Comparison of ENCODE assay signal across 20 mouse cellular contexts in the genomic region with DNA sequence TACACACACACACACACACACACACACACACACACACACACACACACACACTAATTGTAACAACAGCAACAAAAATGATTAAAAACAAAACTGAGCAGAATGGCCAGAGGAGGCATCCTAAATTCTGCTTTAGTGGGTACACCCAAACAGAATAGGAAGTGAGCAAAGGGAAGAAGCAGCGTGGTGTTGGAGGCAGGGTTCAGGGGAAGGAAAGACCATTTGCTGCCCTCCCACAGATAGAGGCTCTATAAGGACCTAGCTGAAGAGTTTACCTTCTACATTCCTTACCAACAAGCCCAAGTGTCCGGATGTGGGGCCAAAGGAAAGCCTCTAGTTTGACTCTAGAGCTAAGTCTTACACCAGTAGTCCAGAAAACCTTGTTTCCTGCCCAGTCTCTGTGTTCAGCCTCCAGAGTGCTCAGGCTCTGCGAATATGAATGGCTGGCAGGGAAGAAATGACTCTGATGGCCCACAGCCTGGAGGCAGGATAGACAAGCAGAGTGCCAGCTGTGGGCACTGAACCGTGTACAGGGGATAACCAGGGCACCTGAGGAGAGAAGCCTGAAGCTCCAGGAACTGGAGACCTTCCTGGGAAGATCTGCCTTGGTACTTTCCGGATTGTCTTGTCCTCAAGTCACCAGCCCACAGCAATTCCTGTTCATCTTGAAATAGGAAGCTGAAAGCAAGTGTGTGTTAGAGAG. TPM values are rescaled to one million over a fixed set of nuclear protein-coding genes. Genes with fewer than 3 reads are reported as not detected.
DNase-seq lines count a peak whose midpoint lies in the region; ATAC-seq and TF ChIP-seq lines count a peak whose summit lies in the region.
"Had no signal": no experiment of that assay in that cellular context is flagged by ENCODE, and none has a peak within 500 bp of the region (broad histone marks: within the 10 kb centered on the region; RNA-seq: fewer than 3 reads in every experiment).

No protein-coding gene starts in this region.

- TF ChIP-seq CTCF in left cerebral cortex, adult 2 months (IDR thresholded peaks at IDR 0.05), result no peak

- H3K27me3 ChIP-seq in heart, embryonic 10.5 days (ENCODE audit: insufficient read depth, poor library complexity, severe bottlenecking), result no peaks in the 10 kb centered on the region
- H3K27me3 ChIP-seq: embryonic facial prominence, embryonic 15.5 days; heart, embryonic 12.5 days; hindbrain, embryonic 12.5 days had no signal

- WGBS in heart, embryonic 10.5 days, result 75% methylated on average over 5 of the region's 5 CpGs

- intact Hi-C loops in left cerebral cortex, adult 2 months (cut with DNase I), result loop anchor here (1.0 kb wide), 2 partner anchors 17 to 47 kb away; no protein-coding TSS in a partner anchor
- intact Hi-C loops in left cerebral cortex, postnatal 36 days (cut with DNase I), result no loop called here

- H3K36me3 ChIP-seq in heart, embryonic 10.5 days, result no peaks in the 10 kb centered on the region
- H3K36me3 ChIP-seq: embryonic facial prominence, embryonic 15.5 days; heart, embryonic 12.5 days; hindbrain, embryonic 12.5 days; limb, embryonic 10.5 days had no signal

- no peaks in the 10 kb centered on the region for H3K9me3 ChIP-seq in heart, embryonic 10.5 days
- H3K9me3 ChIP-seq: embryonic facial prominence, embryonic 15.5 days; heart, embryonic 12.5 days; hindbrain, embryonic 12.5 days; limb, embryonic 10.5 days had no signal

- ATAC-seq in megakaryocyte, adult 5-6 weeks (ENCODE audit: poor library complexity, severe bottlenecking), result peak; percentile 53; the same call in 1 of the 2 replicates
- ATAC-seq: forebrain, postnatal 0 days; inflammation-experienced regulatory T-cells, adult 6 months had no signal

- no peak overlapping the region for H3K27ac ChIP-seq in heart, embryonic 10.5 days
- peak overlapping the region; percentile 8; the same call in 1 of the 2 replicates for H3K27ac ChIP-seq in left cerebral cortex, adult 2 months
- H3K27ac ChIP-seq: embryonic facial prominence, embryonic 15.5 days; hindbrain, embryonic 12.5 days; limb, embryonic 10.5 days; stomach, postnatal 0 days had no signal

- no peaks in the 10 kb centered on the region for H3K4me1 ChIP-seq in heart, embryonic 10.5 days
- H3K4me1 ChIP-seq: embryonic facial prominence, embryonic 15.5 days; heart, embryonic 12.5 days; hindbrain, embryonic 12.5 days; limb, embryonic 10.5 days had no signal

- H3K4me3 ChIP-seq in heart, embryonic 10.5 days, result no peak overlapping the region
- H3K4me3 ChIP-seq in left cerebral cortex, adult 2 months, result no peak overlapping the region
- H3K4me3 ChIP-seq: embryonic facial prominence, embryonic 15.5 days; heart, embryonic 12.5 days; hindbrain, embryonic 12.5 days; limb, embryonic 10.5 days had no signal

- peak; percentile 85 for DNase-seq in heart, adult 11 months
- DNase-seq in heart, embryonic 10.5 days (ENCODE audit: low spot score), result no peak
- DNase-seq in left cerebral cortex, adult 2 months (ENCODE audit: extremely low spot score in 1 of 2, low spot score in 2 of 2), result no peak
- DNase-seq in left cerebral cortex, postnatal 36 days (ENCODE audit: low spot score in 2 of 2), result no peak
- peak; percentile 82 to 83 for DNase-seq in cerebellum, postnatal 14 days
- DNase-seq in urinary bladder, postnatal 25 days (ENCODE audit: low spot score), result no peak
- no peak for DNase-seq in thymus, postnatal 25 days
- DNase-seq: adrenal gland, adult 2 months; forebrain, postnatal 0 days; heart, postnatal 14 days; layer of hippocampus, postnatal 36 days; lung, adult 2 months; retina, postnatal 1 day had no signal

RNA-seq across cellular contexts. Expression of a gene that starts 41.7 kb away (rescaled TPM):
- polyA plus RNA-seq in heart, embryonic 10.5 days (2016; fragmentation: Nextera tagmentation; extraction: Ambion mirVana), result 161 and 195 TPM in 2 replicates
- 1 to 10 TPM; 7.4 to 7.6 TPM for total RNA-seq in left cerebral cortex, adult 2 months (2021)
- total RNA-seq in left cerebral cortex, postnatal 36 days (2021), result 1 to 10 TPM; 7.4 to 7.6 TPM
- total RNA-seq in megakaryocyte, adult 5-6 weeks (2015), result 45.9 and 46.5 TPM in 2 replicates
- 210 and 212 TPM in 2 replicates for total RNA-seq in megakaryocyte, adult 5-6 weeks (2017)

RNA-seq across cellular contexts. Expression of a gene that starts 57.6 kb away (rescaled TPM):
- 19.9 and 28.3 TPM in 2 replicates for polyA plus RNA-seq in heart, embryonic 10.5 days (2016; fragmentation: Nextera tagmentation; extraction: Ambion mirVana)
- total RNA-seq in left cerebral cortex, adult 2 months (2021), result 1 to 10 TPM; 3.9 to 5.2 TPM
- 1 to 10 TPM; 3.9 to 5.1 TPM for total RNA-seq in left cerebral cortex, postnatal 36 days (2021)
- 25.4 and 27.1 TPM in 2 replicates for total RNA-seq in megakaryocyte, adult 5-6 weeks (2015)
- total RNA-seq in megakaryocyte, adult 5-6 weeks (2017), result 42.3 and 49.8 TPM in 2 replicates

Comparison
In these comparisons a context has a peak if more than half of its experiments do, and no peak if none do; other contexts are left out.
1. DNase-seq: peak in heart, adult 11 months (single experiment) and cerebellum, postnatal 14 days (2 of 2); none in heart, embryonic 10.5 days (single experiment), left cerebral cortex, adult 2 months (0 of 2), left cerebral cortex, postnatal 36 days (0 of 2), urinary bladder, postnatal 25 days (single experiment) and thymus, postnatal 25 days (single experiment).
2. RNA of a gene that starts 41.7 kb away (total RNA-seq): 45.9 to 212 TPM in megakaryocyte, adult 5-6 weeks; 7.4 to 7.6 TPM in left cerebral cortex, postnatal 36 days and 7.4 to 7.6 TPM in left cerebral cortex, adult 2 months; every median in the first group is over 4 times any median in the second.
3. RNA of a gene that starts 57.6 kb away (total RNA-seq): 25.4 to 49.8 TPM in megakaryocyte, adult 5-6 weeks; 3.9 to 5.2 TPM in left cerebral cortex, adult 2 months and 3.9 to 5.1 TPM in left cerebral cortex, postnatal 36 days; every median in the first group is over 4 times any median in the second.